25 mouse cellular contexts compared by ENCODE assay signal in the genomic region with DNA sequence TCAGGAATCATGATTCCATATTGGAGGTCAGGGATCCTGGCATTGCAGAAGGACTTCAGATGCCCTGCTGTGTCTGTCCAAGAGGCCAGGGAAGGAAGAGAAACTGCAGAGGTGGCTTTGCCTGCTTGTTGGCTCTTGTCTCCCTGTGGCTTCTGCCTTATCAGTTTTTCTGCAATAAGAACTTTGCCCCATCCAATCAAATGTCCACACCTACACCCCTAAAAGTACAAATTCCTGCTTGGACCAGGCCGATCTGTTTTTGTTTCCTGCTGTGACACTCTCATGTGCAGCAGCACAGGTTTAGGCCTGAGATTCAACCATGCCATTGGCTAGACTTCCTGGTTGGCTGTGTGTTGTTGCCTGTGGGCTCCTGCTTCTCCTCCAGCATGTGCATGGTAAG. TPM values are rescaled to one million over a fixed set of nuclear protein-coding genes. Genes with fewer than 3 reads are reported as not detected.
DNase-seq lines count a peak whose midpoint lies in the region; ATAC-seq and TF ChIP-seq lines count a peak whose summit lies in the region.
"Had no signal": no experiment of that assay in that cellular context is flagged by ENCODE, and none has a peak within 500 bp of the region (broad histone marks: within the 10 kb centered on the region; RNA-seq: fewer than 3 reads in every experiment).

A gene (plus strand): TSS at position 251 of the 400 bp plus-strand sequence.

- WGBS in stomach, embryonic 16.5 days, result 75% methylated on average over 1 of the region's 1 CpGs
- 65% methylated on average over 1 of the region's 1 CpGs for whole genome bisulfite sequencing in stomach, postnatal 0 days
- WGBS in liver, embryonic 15.5 days (ENCODE audit: insufficient replicate concordance), result 45% methylated on average over 1 of the region's 1 CpGs

- no peaks in the 10 kb centered on the region for H3K4me1 ChIP-seq in stomach, embryonic 16.5 days (ENCODE audit: control insufficient read depth, insufficient read depth, low read length)
- no peaks in the 10 kb centered on the region for H3K4me1 ChIP-seq in stomach, postnatal 0 days (replicated peaks; ENCODE audit: control insufficient read depth, insufficient read depth)
- no peaks in the 10 kb centered on the region for H3K4me1 ChIP-seq in liver, embryonic 15.5 days (replicated peaks)
- H3K4me1 ChIP-seq: embryonic facial prominence, embryonic 12.5 days; forebrain, embryonic 13.5 days; heart, embryonic 12.5 days; hindbrain, embryonic 12.5 days had no signal

- H3K9ac ChIP-seq in stomach, embryonic 16.5 days (ENCODE audit: low read length), result no peak within 1 kb of the TSS
- no peak within 1 kb of the TSS for H3K9ac ChIP-seq in stomach, postnatal 0 days (ENCODE audit: low read length)
- no peak within 1 kb of the TSS for H3K9ac ChIP-seq in liver, embryonic 15.5 days
- H3K9ac ChIP-seq: embryonic facial prominence, embryonic 12.5 days; forebrain, embryonic 13.5 days; forebrain, postnatal 0 days; heart, embryonic 12.5 days; hindbrain, embryonic 12.5 days had no signal

- no peaks in the 10 kb centered on the region for H3K9me3 ChIP-seq in stomach, embryonic 16.5 days (replicated peaks; ENCODE audit: control insufficient read depth, low read length)
- no peaks in the 10 kb centered on the region for H3K9me3 ChIP-seq in stomach, postnatal 0 days (ENCODE audit: control insufficient read depth, low read length)
- no peaks in the 10 kb centered on the region for H3K9me3 ChIP-seq in liver, embryonic 15.5 days (replicated peaks)
- H3K9me3 ChIP-seq: embryonic facial prominence, embryonic 12.5 days; forebrain, embryonic 13.5 days; G1E; heart, embryonic 12.5 days; hindbrain, embryonic 12.5 days had no signal

- TF ChIP-seq EP300 in stomach, postnatal 0 days (optimal IDR thresholded peaks at IDR 0.05), result no peak

- no peak for DNase-seq in adrenal gland, postnatal 14 days
- no peak for DNase-seq in adrenal gland, postnatal 4 days (ENCODE audit: low spot score in 2 of 2)
- no peak for DNase-seq in stomach, postnatal 0 days (ENCODE audit: low spot score)
- peak; percentile 40 for DNase-seq in yolk sac, embryonic 10.5 days (ENCODE audit: low spot score)
- DNase-seq in urinary bladder, adult 18-20 months (ENCODE audit: low spot score in 2 of 2), result no peak
- no peak for DNase-seq in left cerebral cortex, adult 2 months (ENCODE audit: extremely low spot score in 1 of 2, low spot score in 2 of 2)
- DNase-seq: adrenal gland, adult 8-10 months; B cell, adult 2 months; cerebellum, adult 11-12 months; cerebellum, adult 9-10 months; cerebellum, postnatal 25 days; forebrain, postnatal 0 days; gastrocnemius, postnatal 14 days; heart, postnatal 4 days had no signal

- no peak within 1 kb of the TSS for H3K4me3 ChIP-seq in stomach, embryonic 16.5 days (replicated peaks; ENCODE audit: low read length)
- H3K4me3 ChIP-seq in stomach, postnatal 0 days (ENCODE audit: low read depth, low read length), result no peak within 1 kb of the TSS
- H3K4me3 ChIP-seq in liver, embryonic 15.5 days (replicated peaks), result no peak within 1 kb of the TSS; the same call in 1 of the 2 replicates
- H3K4me3 ChIP-seq in left cerebral cortex, adult 2 months, result no peak within 1 kb of the TSS
- H3K4me3 ChIP-seq: embryonic facial prominence, embryonic 12.5 days; forebrain, embryonic 13.5 days; heart, embryonic 12.5 days; hindbrain, embryonic 12.5 days had no signal

- 0 out of 2 replicates have a peak, but pooled peaks have one; percentile 50 for ATAC-seq in stomach, embryonic 16.5 days (ENCODE audit: insufficient read depth, low FRiP score)
- no peak for ATAC-seq in stomach, postnatal 0 days (ENCODE audit: low FRiP score, low TSS enrichment)
- ATAC-seq in liver, embryonic 15.5 days (ENCODE audit: insufficient read depth), result peak; percentile 24; the same call in 1 of the 2 replicates
- ATAC-seq: CD4-positive, CD25-positive, alpha-beta regulatory T cell, adult 4 months; forebrain, embryonic 13.5 days; forebrain, postnatal 0 days had no signal

- no peaks in the 10 kb centered on the region for H3K27me3 ChIP-seq in stomach, embryonic 16.5 days (ENCODE audit: control insufficient read depth, insufficient read depth, low read length)
- no peaks in the 10 kb centered on the region for H3K27me3 ChIP-seq in stomach, postnatal 0 days (ENCODE audit: control insufficient read depth, insufficient read depth, low read length)
- no peaks in the 10 kb centered on the region for H3K27me3 ChIP-seq in liver, embryonic 15.5 days
- H3K27me3 ChIP-seq: embryonic facial prominence, embryonic 12.5 days; forebrain, embryonic 13.5 days; heart, embryonic 12.5 days; hindbrain, embryonic 12.5 days had no signal

- no peak within 1 kb of the TSS for H3K4me2 ChIP-seq in stomach, embryonic 16.5 days (ENCODE audit: low read depth, low read length)
- no peak within 1 kb of the TSS for H3K4me2 ChIP-seq in stomach, postnatal 0 days (replicated peaks; ENCODE audit: low read depth)
- peak within 1 kb of the TSS; percentile 30 for H3K4me2 ChIP-seq in liver, embryonic 15.5 days
- H3K4me2 ChIP-seq: embryonic facial prominence, embryonic 12.5 days; forebrain, embryonic 13.5 days; heart, embryonic 12.5 days; hindbrain, embryonic 12.5 days had no signal

- intact Hi-C loops in left cerebral cortex, adult 2 months (cut with DNase I), result no loop called here

- H3K36me3 ChIP-seq in stomach, embryonic 16.5 days (ENCODE audit: control insufficient read depth, insufficient read depth, low read length), result no peaks in the 10 kb centered on the region
- H3K36me3 ChIP-seq in stomach, postnatal 0 days (ENCODE audit: control insufficient read depth, insufficient read depth, low read length), result no peaks in the 10 kb centered on the region
- H3K36me3 ChIP-seq in liver, embryonic 15.5 days (replicated peaks), result no peaks in the 10 kb centered on the region
- H3K36me3 ChIP-seq: embryonic facial prominence, embryonic 12.5 days; G1E; heart, embryonic 12.5 days; hindbrain, embryonic 12.5 days had no signal

- H3K27ac ChIP-seq in stomach, embryonic 16.5 days (ENCODE audit: low read length), result no peak within 1 kb of the TSS
- H3K27ac ChIP-seq in stomach, postnatal 0 days (replicated peaks), result no peak within 1 kb of the TSS
- H3K27ac ChIP-seq in liver, embryonic 15.5 days (replicated peaks), result 0 out of 2 replicates have a peak within 1 kb of the TSS, but pooled peaks have one; percentile 38
- H3K27ac ChIP-seq in left cerebral cortex, adult 2 months, result no peak within 1 kb of the TSS
- H3K27ac ChIP-seq: embryonic facial prominence, embryonic 12.5 days; forebrain, embryonic 13.5 days; hindbrain, embryonic 12.5 days had no signal

- TF ChIP-seq CTCF in stomach, postnatal 0 days (IDR thresholded peaks at IDR 0.05; ENCODE audit: low read depth), result no peak
- TF ChIP-seq CTCF in left cerebral cortex, adult 2 months (IDR thresholded peaks at IDR 0.05), result no peak

RNA-seq across cellular contexts. Expression of the gene that starts here (rescaled TPM):
- total RNA-seq in adrenal gland, postnatal 14 days (2021), result 1.1 and 18.7 TPM in 2 replicates
- total RNA-seq in adrenal gland, postnatal 4 days (2021), result 10 to 100 TPM in 1 of 2 experiments, under 1 TPM in 1; 0.25 to 15.5 TPM
- 1.3 and 1.4 TPM in 2 replicates for polyA plus RNA-seq in stomach, embryonic 16.5 days (2015; fragmentation: Nextera tagmentation; extraction: Ambion mirVana)
- 1.4 and 2.0 TPM in 2 replicates for polyA plus RNA-seq in stomach, postnatal 0 days (2015; fragmentation: Nextera tagmentation; extraction: Ambion mirVana)
- polyA plus RNA-seq in liver, embryonic 15.5 days (2015; fragmentation: Nextera tagmentation; extraction: Ambion mirVana), result 22.7 and 28.4 TPM in 2 replicates
- total RNA-seq in left cerebral cortex, adult 2 months (2021), result not detected
- total RNA-seq: forebrain, postnatal 0 days; G1E; gastrocnemius, adult 18-20 months; gastrocnemius, postnatal 14 days; heart, adult 8-10 months; heart, postnatal 4 days had no signal
- polyA plus RNA-seq: cortical plate, adult 2 months; embryonic facial prominence, embryonic 12.5 days; forebrain, embryonic 13.5 days; forebrain, postnatal 0 days; G1E; heart, embryonic 12.5 days; hindbrain, embryonic 12.5 days had no signal
